Mouse (Mus musculus): ENCODE measurements around the gene Susd6.

Susd6 gene

GRCm38 (mm10) chr12:80834901-80835570 lies 44.7 kb downstream of the Susd6 start:
- DNase-seq (ENCODE audit: low read depth in 2 of 2, low spot score in 2 of 2), result no peak

GRCm38 (mm10) chr12:80837614-80838013 lies 47.3 kb downstream of the Susd6 start:
- DNase-seq (ENCODE audit: low read depth in 2 of 2, low spot score in 2 of 2), result no peak

- no peak for DNase-seq (ENCODE audit: low read depth in 2 of 2, low spot score in 2 of 2)
Observed at GRCm38 (mm10) chr12:80838271-80838670, 48.0 kb downstream of the Susd6 start.

GRCm38 (mm10) chr12:80838787-80839186 lies 48.5 kb downstream of the Susd6 start:
- DNase-seq (ENCODE audit: low read depth in 2 of 2, low spot score in 2 of 2), result no peak

- DNase-seq (ENCODE audit: low read depth in 2 of 2, low spot score in 2 of 2), result no peak
Observed at GRCm38 (mm10) chr12:80839631-80840030, 49.3 kb downstream of the Susd6 start.

GRCm38 (mm10) chr12:80841618-80842017 lies 51.3 kb downstream of the Susd6 start:
- DNase-seq (ENCODE audit: low read depth in 2 of 2, low spot score in 2 of 2), result no peak

GRCm38 (mm10) chr12:80842609-80843008 lies 52.3 kb downstream of the Susd6 start:
- no peak for DNase-seq (ENCODE audit: low read depth in 2 of 2, low spot score in 2 of 2)

GRCm38 (mm10) chr12:80843236-80843635 lies 52.9 kb downstream of the Susd6 start:
- DNase-seq (ENCODE audit: low read depth in 2 of 2, low spot score in 2 of 2), result no peak

- DNase-seq (ENCODE audit: low read depth in 2 of 2, low spot score in 2 of 2), result no peak
Observed at GRCm38 (mm10) chr12:80843651-80844444, 53.5 kb downstream of the Susd6 start.

- DNase-seq (ENCODE audit: low read depth in 2 of 2, low spot score in 2 of 2), result no peak
Observed at GRCm38 (mm10) chr12:80845901-80846300, 55.6 kb downstream of the Susd6 start.

GRCm38 (mm10) chr12:80846861-80847268 lies 56.6 kb downstream of the Susd6 start:
- DNase-seq (ENCODE audit: low read depth in 2 of 2, low spot score in 2 of 2), result no peak

- no peak for DNase-seq (ENCODE audit: low read depth in 2 of 2, low spot score in 2 of 2)
Observed at GRCm38 (mm10) chr12:80852001-80852400, 61.7 kb downstream of the Susd6 start.

- DNase-seq (ENCODE audit: low read depth in 2 of 2, low spot score in 2 of 2), result no peak
Observed at GRCm38 (mm10) chr12:80853737-80854136, 63.4 kb downstream of the Susd6 start.

GRCm38 (mm10) chr12:80854671-80855070 lies 64.4 kb downstream of the Susd6 start:
- DNase-seq (ENCODE audit: low read depth in 2 of 2, low spot score in 2 of 2), result no peak

- no peak for DNase-seq (ENCODE audit: low read depth in 2 of 2, low spot score in 2 of 2)
Observed at GRCm38 (mm10) chr12:80855100-80855499, 64.8 kb downstream of the Susd6 start.

- DNase-seq (ENCODE audit: low read depth in 2 of 2, low spot score in 2 of 2), result no peak
Observed at GRCm38 (mm10) chr12:80855581-80855980, 65.3 kb downstream of the Susd6 start.

- no peak for DNase-seq (ENCODE audit: low read depth in 2 of 2, low spot score in 2 of 2)
Observed at GRCm38 (mm10) chr12:80857636-80858293, 67.5 kb downstream of the Susd6 start.

- DNase-seq (ENCODE audit: low read depth in 2 of 2, low spot score in 2 of 2), result no peak
Observed at GRCm38 (mm10) chr12:80858307-80858706, 68.0 kb downstream of the Susd6 start.

- DNase-seq (ENCODE audit: low read depth in 2 of 2, low spot score in 2 of 2), result no peak
Observed at GRCm38 (mm10) chr12:80861916-80862315, 71.6 kb downstream of the Susd6 start.

GRCm38 (mm10) chr12:80863370-80863769 lies 73.1 kb downstream of the Susd6 start:
- DNase-seq (ENCODE audit: low read depth in 2 of 2, low spot score in 2 of 2), result no peak

- DNase-seq (ENCODE audit: low read depth in 2 of 2, low spot score in 2 of 2), result no peak
Observed at GRCm38 (mm10) chr12:80865175-80865574, 74.9 kb downstream of the Susd6 start.

- DNase-seq (ENCODE audit: low read depth in 2 of 2, low spot score in 2 of 2), result no peak
Observed at GRCm38 (mm10) chr12:80866023-80866422, 75.7 kb downstream of the Susd6 start.

Measured in CD8-positive naive resting alpha-beta T cell, adult 2 months (primary cell).